Mouse (Mus musculus): ENCODE measurements around the gene Cd2. TPM values are rescaled to one million over a fixed set of nuclear protein-coding genes. Genes with fewer than 3 reads are reported as not detected.

The Cd2 gene
- polyA plus RNA-seq, 1 experiment: 0.14 TPM

DNA sequence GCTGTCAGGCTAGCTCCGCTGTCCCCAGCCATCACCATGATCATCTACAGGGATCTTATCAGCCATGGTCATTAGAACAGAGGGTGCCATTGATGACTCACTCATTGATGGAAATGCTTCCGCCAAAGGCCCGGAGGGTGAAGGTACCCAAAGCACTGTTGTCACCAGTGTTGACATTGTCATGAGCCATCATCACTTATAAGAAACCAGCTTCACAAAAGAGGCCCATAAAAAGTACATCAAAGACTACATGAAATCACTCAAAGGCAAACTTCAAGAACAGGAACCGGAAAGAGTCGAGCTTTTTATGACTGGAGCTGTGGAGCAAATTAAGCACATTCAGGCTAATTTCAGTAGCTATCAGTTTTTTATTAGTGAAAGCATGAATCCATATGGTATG, 54.3 kb downstream of the Cd2 start:
- no peak for DNase-seq (ENCODE audit: extremely low spot score in 1 of 2, low spot score in 1 of 2)

DNA sequence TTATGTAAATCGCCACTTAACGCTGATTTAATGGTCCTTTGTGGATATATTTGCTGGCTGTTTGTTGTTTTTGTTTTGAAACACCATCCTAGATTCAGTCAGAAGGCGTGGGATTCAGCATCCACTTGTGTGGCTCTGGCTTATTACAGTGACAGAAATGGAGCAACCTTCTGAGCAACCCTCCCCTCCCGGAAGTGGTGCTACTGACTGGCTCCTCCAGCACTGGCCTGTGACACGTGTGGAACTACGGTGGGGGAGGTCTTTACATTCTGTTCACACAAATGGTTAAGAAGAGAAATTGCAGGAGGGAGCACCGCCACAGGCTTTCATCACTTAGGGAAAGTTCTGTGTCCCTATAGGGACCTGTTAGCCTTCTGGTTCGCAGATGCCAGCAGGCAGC, 55.2 kb downstream of the Cd2 start:
- DNase-seq (ENCODE audit: extremely low spot score in 1 of 2, low spot score in 1 of 2): no peak

DNA sequence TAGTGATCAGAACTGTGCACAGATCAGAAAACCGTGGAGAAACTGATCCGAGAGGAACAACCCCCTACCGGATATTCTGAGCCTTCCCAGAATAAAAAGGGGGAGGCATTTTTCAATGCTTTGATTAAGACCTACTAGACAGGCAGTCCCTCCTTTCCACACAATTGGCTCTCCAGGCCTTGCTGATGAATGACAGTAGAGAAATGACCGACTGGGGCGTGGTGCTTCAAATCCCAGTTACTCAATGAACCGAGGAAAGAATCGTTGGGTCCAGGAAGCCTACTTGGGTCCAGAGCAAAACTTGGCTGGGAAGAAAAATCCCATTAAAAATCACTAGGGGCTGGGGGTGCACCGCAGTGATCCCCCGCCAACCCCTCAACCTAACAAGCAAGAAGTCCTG, 57.5 kb downstream of the Cd2 start:
- no peak for DNase-seq (ENCODE audit: extremely low spot score in 1 of 2, low spot score in 1 of 2)

DNA sequence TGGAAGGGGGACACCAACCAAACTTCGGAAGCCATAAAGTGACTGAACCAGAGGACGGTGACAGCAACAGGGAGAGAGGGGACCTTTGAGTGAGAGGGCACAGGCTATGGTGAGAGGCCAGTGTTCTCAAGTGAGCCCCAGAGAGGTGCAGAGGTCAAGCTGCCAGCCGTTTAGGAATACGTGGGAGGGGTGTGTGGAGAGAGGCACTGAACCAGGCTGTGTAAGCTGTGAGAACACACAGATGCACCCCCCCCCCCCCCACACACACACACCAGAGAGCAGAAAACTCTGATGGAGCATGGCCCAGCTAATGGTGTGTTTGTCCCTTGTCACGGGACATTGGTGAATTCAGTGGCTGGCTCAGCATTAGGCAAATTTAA, 58.2 kb downstream of the Cd2 start:
- no peak for DNase-seq (ENCODE audit: extremely low spot score in 1 of 2, low spot score in 1 of 2)

DNA sequence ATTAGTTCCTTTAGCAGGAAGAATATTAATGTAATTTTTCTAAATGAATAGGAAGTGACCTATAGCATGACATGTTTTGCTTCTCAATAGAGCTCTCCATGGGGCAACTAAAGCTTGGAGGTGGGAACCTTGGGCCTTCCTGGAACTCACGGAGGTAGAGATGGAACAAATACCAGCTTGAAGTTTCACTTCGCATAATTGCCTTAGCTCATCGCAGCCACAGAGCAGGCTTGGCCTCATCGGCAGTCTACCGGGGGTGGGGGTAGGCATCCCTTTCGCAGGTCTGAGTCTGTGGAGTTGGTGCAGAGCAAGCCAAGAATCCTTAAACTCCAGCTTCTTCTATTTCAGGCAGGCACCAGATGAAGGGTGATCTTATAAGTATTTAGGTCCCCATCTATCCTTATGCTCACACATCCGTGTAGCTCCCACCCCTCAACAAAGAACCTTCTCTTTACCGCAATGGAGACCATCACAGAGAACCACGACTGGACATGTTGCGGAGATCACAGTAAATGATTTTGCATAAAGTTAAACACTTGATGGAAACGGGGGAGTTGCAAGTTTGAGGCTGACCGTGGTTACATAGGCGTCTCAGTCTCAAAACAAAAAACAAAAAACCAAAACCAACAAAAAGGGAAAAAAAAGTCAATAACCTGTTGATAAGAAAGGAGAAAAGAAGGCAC, 58.7 kb downstream of the Cd2 start:
- no peak for DNase-seq (ENCODE audit: extremely low spot score in 1 of 2, low spot score in 1 of 2)

DNA sequence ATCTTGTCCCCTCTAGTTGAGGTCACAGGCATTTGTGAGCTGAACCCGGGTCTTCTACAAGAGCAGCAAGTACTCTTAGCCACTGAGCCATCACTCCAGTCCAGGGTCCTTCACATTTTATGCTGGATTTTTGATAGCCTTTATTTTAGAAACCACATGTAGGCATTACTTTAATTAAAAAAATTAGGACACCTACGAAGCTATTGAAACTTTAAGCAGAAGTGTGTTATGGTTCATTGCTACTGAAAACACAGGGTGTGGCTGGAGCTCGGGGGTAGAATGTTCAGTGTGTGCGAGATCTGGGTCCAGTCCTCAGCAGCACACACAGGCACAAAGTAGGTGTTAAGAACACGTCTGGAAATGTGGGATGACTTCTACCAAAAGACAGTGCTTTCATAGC, 59.7 kb downstream of the Cd2 start:
- DNase-seq (ENCODE audit: extremely low spot score in 1 of 2, low spot score in 1 of 2): no peak

Other genes with a start within 250 kb of the Cd2 start
- gene Ptgfrn, start 177.7 kb downstream of the Cd2 start, polyA plus RNA-seq (2012; rRNA removed): 9.9 and 10.6 TPM in 2 replicates
- 13.4 TPM in 2 replicates for gene Igsf3, start 89.1 kb upstream of the Cd2 start, polyA plus RNA-seq (2012; rRNA removed)

Data from frontal cortex, adult 2 months (tissue).